Mouse (Mus musculus) retina, postnatal 7 days (tissue): ENCODE results near the gene Eno2.
"Not testable (repeated sequence)": the region's sequence is repeated elsewhere in the genome, so short reads cannot be mapped to it uniquely, and the experiment has no call there.

Experiments
- DNase-seq: peaks from one replicate; pipeline ENCODE4 v3.0.0-alpha.2; 2012; ENCODE audit warnings: low read depth, low spot score

Gene Eno2

GRCm38 (mm10) chr6:124769101-124769765 lies at the start of gene Eno2:
Eno2 (minus strand) TSS chr6:124769673.
- no peak for DNase-seq

- DNase-seq: no peak
Observed at GRCm38 (mm10) chr6:124817971-124818370, 48.5 kb upstream of the Eno2 start.

DNA sequence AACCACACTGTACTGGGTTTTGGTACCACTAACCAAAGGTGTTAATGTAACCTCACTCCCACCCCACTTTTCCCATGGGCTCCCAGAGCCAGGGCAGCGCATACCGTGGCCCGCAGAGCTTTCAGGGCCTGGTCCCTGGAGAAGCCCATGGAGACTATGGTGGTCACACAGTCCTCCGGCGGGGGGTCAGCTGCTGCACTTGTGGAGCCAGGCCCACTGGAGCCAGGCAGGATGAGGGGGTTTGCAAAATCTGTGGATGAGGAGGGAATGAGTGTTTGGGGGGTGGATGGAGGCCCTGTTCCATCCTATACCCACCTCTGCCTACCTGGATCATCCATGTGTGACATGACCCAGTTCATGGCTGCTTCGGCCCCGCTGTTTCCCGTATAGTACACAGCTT lies 48.1 kb upstream of the Eno2 start:
- DNase-seq: no peak

- no peak for DNase-seq
Observed at GRCm38 (mm10) chr6:124817125-124817524, 47.7 kb upstream of the Eno2 start.

GRCm38 (mm10) chr6:124816611-124817010 lies 47.1 kb upstream of the Eno2 start:
- no peak for DNase-seq

GRCm38 (mm10) chr6:124814858-124815774 lies 45.6 kb upstream of the Eno2 start:
- no peak for DNase-seq

DNA sequence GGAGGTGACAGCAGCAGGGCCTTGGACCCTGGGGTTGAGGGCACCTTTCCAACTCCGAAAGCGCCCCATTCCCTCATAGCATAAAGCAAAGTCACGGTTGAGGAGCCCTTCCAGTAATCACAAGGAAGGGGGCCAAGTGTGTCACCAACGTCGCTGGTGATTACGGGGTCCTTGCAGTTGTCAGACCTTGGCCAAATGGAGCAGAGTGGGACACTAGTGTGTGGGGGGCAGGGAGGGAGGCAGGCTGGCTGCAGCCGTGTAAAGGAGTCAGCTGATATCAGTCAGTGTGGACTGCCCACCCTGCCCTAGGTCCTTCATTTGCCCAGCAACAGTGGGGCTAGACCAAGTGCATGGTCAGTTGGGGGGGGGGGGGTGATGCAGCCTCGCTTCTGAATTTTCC lies 45.0 kb upstream of the Eno2 start:
- no peak for DNase-seq

DNA sequence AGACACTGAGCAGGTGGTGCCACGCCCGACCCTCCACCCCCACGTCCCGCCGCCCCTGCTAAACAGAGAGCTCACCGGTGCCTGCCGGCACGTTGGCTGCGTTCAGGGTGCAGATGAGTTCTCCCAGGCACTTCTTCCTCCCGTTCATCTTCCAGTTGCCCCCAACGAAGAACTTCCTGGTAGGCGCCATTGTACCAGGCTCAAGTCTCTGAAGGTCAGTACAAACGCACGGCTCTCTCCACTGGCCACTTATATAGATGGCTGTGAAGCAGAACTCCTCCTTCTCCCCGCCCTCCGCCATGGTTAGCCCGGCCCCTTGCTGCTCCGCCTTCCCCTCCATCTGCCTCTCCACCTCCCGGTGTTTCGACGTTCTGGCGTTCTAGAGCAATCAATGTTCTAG lies 44.5 kb upstream of the Eno2 start, which contains the start of gene Tpi1:
Gene Tpi1, minus strand, starts transcription at position 364 of the 400 bp plus-strand sequence.
- DNase-seq: peak; percentile 84

- peak; percentile 44 for DNase-seq
Observed at GRCm38 (mm10) chr6:124813496-124813895, 44.0 kb upstream of the Eno2 start.

DNA sequence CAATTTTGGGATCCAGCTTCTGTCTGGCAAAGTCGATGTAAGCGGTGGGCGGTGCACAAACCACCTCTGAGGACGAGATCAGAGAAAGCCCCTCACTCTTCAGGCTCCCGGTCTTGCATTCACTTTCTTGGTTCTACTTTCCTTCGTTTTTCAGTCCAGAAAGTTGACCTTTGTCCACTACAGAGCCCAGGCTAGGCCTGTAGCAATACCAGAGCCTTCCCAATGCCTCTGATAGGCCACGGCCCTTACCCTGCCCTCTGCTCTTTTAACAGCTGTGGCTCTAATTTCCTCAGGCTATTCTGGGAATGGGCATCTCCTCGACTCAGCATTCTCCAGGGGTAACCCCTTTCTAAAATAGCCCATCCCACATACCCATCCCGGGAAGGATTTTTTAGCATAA lies 43.4 kb upstream of the Eno2 start:
- no peak for DNase-seq

DNA sequence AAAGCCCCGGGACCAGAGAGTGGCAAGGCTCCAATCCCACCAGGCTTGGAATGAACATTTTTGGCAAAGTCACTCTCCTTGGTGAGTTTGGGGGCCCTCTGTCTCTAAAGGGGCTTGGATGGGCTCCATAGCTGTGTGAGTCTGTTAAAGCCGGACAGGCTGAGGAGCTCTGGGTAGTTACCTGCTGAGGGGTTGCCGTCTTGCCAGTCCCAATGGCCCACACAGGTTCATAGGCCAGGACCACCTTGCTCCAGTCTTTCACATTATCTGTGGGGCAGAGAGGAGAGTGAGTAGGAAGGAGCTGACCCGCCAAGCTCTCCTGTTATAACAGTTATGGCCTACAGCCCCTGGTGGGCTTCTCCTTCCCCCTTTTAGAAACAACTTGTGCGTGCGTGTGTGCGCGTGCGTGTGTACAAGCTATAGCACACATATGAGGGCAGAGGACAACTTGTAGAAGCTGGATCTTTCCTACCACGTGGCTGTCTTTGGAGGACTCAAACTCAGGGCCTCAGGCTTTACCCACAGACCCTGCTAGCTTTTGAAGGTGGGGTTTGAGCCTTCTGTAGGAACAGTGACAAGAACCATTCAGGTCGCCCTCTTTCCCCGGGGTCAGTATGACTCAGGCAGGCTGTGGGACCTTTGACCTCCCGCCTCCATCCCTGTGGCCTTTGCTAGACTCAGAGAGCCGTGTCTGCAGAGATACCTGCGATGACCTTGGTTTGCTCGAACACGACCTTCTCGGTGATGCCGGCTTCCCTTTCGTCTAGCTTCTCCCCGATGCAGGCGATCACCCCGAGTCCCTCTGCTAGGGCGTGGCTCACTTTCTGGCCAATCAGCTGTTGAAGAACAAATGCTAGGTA lies 42.5 kb upstream of the Eno2 start:
- no peak for DNase-seq

GRCm38 (mm10) chr6:124811403-124811665 lies 41.9 kb upstream of the Eno2 start:
- no peak for DNase-seq

DNA sequence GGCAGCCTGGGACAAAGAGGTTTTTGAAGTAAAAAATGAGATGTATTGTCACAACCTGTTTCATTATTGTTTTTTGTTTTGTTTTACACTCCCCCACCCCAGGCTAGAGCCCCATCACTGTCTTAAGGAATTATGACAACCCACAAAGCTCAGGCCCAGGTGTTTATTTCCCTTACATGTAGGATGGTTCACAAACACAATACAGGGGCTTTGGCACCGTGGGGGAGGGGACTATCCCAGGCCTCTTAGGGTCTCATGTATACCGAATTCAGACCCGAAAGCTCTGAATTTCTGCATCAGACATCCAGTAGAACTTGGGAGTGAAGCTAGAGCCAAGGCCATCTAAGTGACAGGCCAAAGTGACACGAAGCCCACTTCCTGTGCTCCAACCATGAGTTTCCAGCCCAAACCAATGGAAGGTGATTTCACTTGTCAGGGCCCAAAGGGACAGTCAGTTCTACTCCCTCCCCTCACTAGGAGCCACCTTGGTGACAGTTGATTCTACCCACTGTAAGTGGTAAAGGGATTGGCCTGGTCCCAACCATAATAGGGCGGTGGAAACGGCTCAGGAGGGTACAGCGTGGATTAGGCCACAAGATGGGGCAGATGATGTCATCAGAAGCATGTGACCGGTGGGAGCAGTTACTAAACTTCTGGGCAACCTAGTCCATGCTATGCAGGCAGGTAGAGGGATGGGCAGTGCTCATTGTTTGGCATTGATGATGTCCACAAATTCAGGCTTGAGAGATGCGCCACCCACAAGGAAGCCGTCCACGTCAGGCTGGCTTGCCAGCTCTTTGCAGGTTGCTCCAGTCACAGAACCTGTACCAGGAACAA lies 41.3 kb upstream of the Eno2 start:
- DNase-seq: not testable (repeated sequence)

- DNase-seq: no peak
Observed at GRCm38 (mm10) chr6:124809775-124810538, 40.5 kb upstream of the Eno2 start.

- DNase-seq: peak; percentile 71
Observed at GRCm38 (mm10) chr6:124809052-124809774, 39.7 kb upstream of the Eno2 start.

DNA sequence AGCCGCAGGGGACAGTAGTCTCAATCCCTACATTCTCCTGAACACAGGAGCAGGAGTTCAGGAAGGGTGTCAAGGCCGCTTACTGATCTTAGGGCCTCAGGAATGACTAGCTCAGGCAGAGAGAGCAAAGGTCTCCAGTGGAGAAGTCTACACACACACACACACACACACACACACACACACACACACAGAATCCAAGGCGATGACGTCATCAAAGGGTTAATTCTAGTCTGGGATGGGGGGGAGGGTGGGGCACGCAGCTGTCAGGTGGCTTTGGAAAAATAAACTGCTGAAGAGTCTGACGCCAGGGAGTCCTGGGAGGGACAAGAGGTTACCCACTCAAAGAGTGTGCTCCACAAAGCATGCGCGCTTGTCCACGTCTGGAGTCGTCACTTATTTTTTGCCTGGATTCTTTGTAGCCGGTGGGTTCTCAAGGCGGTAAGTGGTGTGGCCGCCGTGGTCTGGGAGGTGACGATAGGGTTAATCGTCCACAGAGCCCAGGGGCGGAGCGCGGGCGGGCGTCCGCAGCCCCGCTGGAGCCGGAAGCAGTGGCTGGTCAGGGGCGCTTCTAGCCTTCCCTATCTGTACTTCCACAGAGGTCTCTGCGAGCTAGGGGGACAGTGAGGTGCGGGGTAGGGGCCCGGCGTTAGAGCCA lies 39.0 kb upstream of the Eno2 start, which contains the start of gene Spsb2:
Gene Spsb2, plus strand, starts transcription at position 304 of the 655 bp plus-strand sequence.
- peak; percentile 51 for DNase-seq

DNA sequence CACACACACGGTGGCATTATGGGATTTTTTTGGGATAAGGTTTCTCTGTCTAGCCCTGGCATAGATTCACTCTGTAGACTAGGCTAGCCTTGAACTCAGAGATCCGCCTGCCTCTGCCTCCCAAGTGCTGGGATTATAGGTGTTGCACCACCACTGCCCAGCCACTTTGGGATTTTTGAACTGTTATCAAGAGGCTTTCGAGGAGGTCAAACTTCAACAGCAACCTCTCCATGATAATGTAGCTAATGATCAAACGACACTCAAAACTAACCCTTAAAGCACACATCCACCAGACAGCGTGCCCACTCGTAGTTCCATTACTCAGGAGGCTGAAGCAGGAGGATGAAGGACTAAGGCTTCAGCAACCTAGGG lies 38.5 kb upstream of the Eno2 start:
- DNase-seq: no peak

GRCm38 (mm10) chr6:124807366-124807765 lies 37.9 kb upstream of the Eno2 start:
- DNase-seq: no peak

GRCm38 (mm10) chr6:124806446-124807140 lies 37.1 kb upstream of the Eno2 start:
- no peak for DNase-seq
